Mouse (Mus musculus) erythroblast, embryonic 14.5 days (primary cell): ENCODE results near the gene Ddx11.

Experiments
- GATA1 ChIP-seq: IDR thresholded peaks from 2 replicates; pipeline ENCODE4 v1.6.1; 2012; ENCODE audit warnings: low read length, inconsistent platforms, mixed read lengths
- TAL1 ChIP-seq: IDR thresholded peaks from 3 replicates; pipeline ENCODE4 v1.6.1; 2012; ENCODE audit warnings: low read length, inconsistent platforms, mixed read lengths

DNA sequence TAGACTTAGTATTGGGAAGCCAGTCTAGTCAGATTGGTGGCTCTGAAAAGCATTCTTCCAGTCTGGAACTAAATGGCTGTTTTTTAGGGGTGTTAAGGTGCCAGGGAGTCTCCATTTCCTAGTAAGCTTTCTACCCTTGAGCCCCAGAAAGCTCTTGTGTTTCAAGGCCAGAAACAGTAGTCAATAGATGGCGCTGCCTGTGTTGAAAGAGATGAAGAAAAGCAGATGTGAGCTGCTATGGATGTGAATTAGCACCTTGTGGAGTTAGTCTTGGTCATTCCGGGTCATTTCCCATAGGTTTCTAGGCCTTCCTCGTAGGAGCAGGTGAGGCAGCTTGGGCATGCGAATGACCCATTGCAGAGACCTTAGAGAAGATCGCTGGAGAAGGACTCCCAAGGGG, 1.9 kb downstream of the Ddx11 start:
- TF ChIP-seq GATA1 (no peak), TAL1 (no peak)
